Mouse (Mus musculus): ENCODE measurements at regions not wholly inside any gene's neighbourhood (a gene's known extent, or its start where the extent isn't known, plus 50 kb on each side); places are given as distances from the start of the nearest gene placed in this dataset.

DNA sequence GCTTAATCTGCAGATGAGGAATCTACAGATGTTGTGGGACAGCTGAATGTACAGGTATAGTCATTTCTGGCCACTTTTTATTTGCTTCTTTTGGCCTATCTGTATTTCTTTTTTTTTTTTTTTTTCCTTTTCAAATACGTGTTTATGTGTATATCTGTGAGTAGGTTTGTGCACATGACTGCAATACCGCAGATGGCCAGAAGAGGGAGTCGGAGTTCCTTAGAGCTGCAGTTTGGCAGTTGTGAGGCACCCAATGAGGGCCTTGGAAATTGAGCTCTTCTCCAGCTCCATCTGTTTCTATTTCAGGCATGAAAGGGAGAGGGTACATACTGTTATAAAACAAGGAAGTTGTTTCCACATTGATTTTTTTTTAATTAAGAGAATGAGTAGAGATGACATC is 137.2 kb upstream of the Smim23 start:
- no peak overlapping the region for H3K4me3 ChIP-seq (ENCODE audit: low read depth, low read length)
- ATAC-seq (replicated peaks; ENCODE audit: low FRiP score) (no peak), DNase-seq (ENCODE audit: low spot score) (peak; percentile 64)
- H3K4me1 ChIP-seq (replicated peaks; ENCODE audit: control insufficient read depth, insufficient read depth, low read length): peaks cover 6% of the 10 kb centered on the region; the same call in 1 of the 2 replicates
- H3K27me3 ChIP-seq (ENCODE audit: control insufficient read depth, insufficient read depth, low read length): peaks cover 27% of the 10 kb centered on the region
- H3K9me3 ChIP-seq (ENCODE audit: control insufficient read depth, low read length): peaks cover 5% of the 10 kb centered on the region; the same call in 1 of the 2 replicates
- H3K36me3 ChIP-seq (ENCODE audit: control insufficient read depth, insufficient read depth, low read length): no peaks in the 10 kb centered on the region
- no peak overlapping the region for H3K9ac ChIP-seq (ENCODE audit: low read length)
- H3K4me2 ChIP-seq (ENCODE audit: low read depth, low read length, severe bottlenecking): no peak overlapping the region
- no peak overlapping the region for H3K27ac ChIP-seq (ENCODE audit: low read depth, low read length)
- 86% methylated on average over 3 of the region's 3 CpGs for WGBS

GRCm38 (mm10) chr11:32958961-32959360 is 134.6 kb upstream of the Smim23 start:
- Histone ChIP-seq H3K9me3 (ENCODE audit: control insufficient read depth, low read length) (peaks cover 5% of the 10 kb centered on the region; the same call in 1 of the 2 replicates), H3K27me3 (ENCODE audit: control insufficient read depth, insufficient read depth, low read length) (peaks cover 19% of the 10 kb centered on the region), H3K4me3 (ENCODE audit: low read depth, low read length) (no peak overlapping the region), H3K9ac (ENCODE audit: low read length) (no peak overlapping the region), H3K36me3 (ENCODE audit: control insufficient read depth, insufficient read depth, low read length) (no peaks in the 10 kb centered on the region), H3K27ac (ENCODE audit: low read depth, low read length) (no peak overlapping the region), H3K4me1 (replicated peaks; ENCODE audit: control insufficient read depth, insufficient read depth, low read length) (peaks cover 5% of the 10 kb centered on the region; the same call in 1 of the 2 replicates), H3K4me2 (ENCODE audit: low read depth, low read length, severe bottlenecking) (no peak overlapping the region)
- WGBS: 79% methylated on average over 5 of the region's 5 CpGs
- ATAC-seq (replicated peaks; ENCODE audit: low FRiP score): no peak
- no peak for DNase-seq (ENCODE audit: low spot score)

- DNase-seq (ENCODE audit: low spot score) (peak; percentile 53), ATAC-seq (replicated peaks; ENCODE audit: low FRiP score) (no peak)
- H3K36me3 ChIP-seq (ENCODE audit: control insufficient read depth, insufficient read depth, low read length): no peaks in the 10 kb centered on the region
- H3K9me3 ChIP-seq (ENCODE audit: control insufficient read depth, low read length): peaks cover 4% of the 10 kb centered on the region; the same call in 1 of the 2 replicates
- H3K4me2 ChIP-seq (ENCODE audit: low read depth, low read length, severe bottlenecking): no peak overlapping the region
- no peak overlapping the region for H3K27ac ChIP-seq (ENCODE audit: low read depth, low read length)
- no peaks in the 10 kb centered on the region for H3K4me1 ChIP-seq (replicated peaks; ENCODE audit: control insufficient read depth, insufficient read depth, low read length)
- no peak overlapping the region for H3K9ac ChIP-seq (ENCODE audit: low read length)
- peaks cover 13% of the 10 kb centered on the region for H3K27me3 ChIP-seq (ENCODE audit: control insufficient read depth, insufficient read depth, low read length)
- H3K4me3 ChIP-seq (ENCODE audit: low read depth, low read length): no peak overlapping the region
- 37% methylated on average over 7 of the region's 7 CpGs for WGBS
Measured at GRCm38 (mm10) chr11:32956993-32957392, 132.6 kb upstream of the Smim23 start.

DNA sequence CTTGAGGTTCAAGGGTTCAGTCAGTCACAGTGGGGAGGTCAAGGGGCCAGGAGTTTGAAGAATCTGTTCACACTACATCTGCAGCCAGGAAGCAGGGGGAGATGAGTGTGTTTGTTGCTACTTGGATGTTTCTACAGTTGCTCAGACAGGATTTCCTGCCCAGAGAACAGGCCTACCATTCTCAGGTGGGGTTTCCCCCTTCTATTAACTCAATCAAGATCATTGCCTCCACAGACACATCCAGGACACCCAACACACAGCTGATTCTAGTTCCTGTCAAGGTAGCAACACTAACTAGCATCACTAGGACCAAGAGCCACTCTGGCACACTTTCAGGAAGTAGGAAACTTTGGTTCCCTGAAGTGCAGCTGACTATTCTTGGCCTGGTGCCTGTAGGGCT is 127.9 kb upstream of the Smim23 start:
- Histone ChIP-seq H3K27me3 (ENCODE audit: control insufficient read depth, insufficient read depth, low read length) (no peaks in the 10 kb centered on the region), H3K4me1 (replicated peaks; ENCODE audit: control insufficient read depth, insufficient read depth, low read length) (no peaks in the 10 kb centered on the region), H3K27ac (ENCODE audit: low read depth, low read length) (no peak overlapping the region), H3K9me3 (ENCODE audit: control insufficient read depth, low read length) (no peaks in the 10 kb centered on the region), H3K36me3 (ENCODE audit: control insufficient read depth, insufficient read depth, low read length) (no peaks in the 10 kb centered on the region), H3K9ac (ENCODE audit: low read length) (no peak overlapping the region), H3K4me3 (ENCODE audit: low read depth, low read length) (no peak overlapping the region), H3K4me2 (ENCODE audit: low read depth, low read length, severe bottlenecking) (no peak overlapping the region)
- no peak for ATAC-seq (replicated peaks; ENCODE audit: low FRiP score)
- no peak for DNase-seq (ENCODE audit: low spot score)

- Histone ChIP-seq H3K4me3 (ENCODE audit: low read depth, low read length) (no peak overlapping the region), H3K4me2 (ENCODE audit: low read depth, low read length, severe bottlenecking) (no peak overlapping the region), H3K36me3 (ENCODE audit: control insufficient read depth, insufficient read depth, low read length) (no peaks in the 10 kb centered on the region), H3K4me1 (replicated peaks; ENCODE audit: control insufficient read depth, insufficient read depth, low read length) (no peaks in the 10 kb centered on the region), H3K27me3 (ENCODE audit: control insufficient read depth, insufficient read depth, low read length) (no peaks in the 10 kb centered on the region), H3K9me3 (ENCODE audit: control insufficient read depth, low read length) (no peaks in the 10 kb centered on the region), H3K27ac (ENCODE audit: low read depth, low read length) (no peak overlapping the region), H3K9ac (ENCODE audit: low read length) (no peak overlapping the region)
- ATAC-seq (replicated peaks; ENCODE audit: low FRiP score): no peak
- WGBS: 81% methylated on average over 4 of the region's 4 CpGs
- DNase-seq (ENCODE audit: low spot score): no peak
Measured at GRCm38 (mm10) chr11:32948132-32948531, 123.7 kb upstream of the Smim23 start.

DNA sequence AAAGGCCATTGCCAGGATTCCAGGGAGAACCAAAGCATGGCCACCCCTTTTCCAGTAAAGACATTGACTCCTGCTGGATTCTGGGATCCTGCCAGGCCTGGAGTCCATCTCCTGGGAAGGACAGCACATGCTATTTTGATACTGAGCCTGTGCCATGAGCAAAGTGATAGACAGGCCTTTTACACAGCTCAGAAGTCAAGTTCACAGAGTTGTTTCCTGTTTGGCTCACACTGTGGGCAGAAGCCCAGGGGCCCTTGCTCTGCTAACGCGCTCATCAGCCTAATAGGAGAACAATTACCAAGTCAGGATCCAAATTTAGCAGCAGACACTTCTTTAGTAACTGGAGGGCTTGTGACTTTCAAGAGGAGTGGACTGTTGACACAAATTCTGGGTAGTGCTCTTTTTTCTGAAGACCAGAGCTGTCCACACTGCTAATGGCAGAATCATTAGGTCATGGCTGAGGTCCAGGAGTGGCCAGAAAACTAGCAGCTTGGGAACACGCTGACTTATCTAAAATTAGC is 122.1 kb upstream of the Smim23 start:
- DNase-seq (ENCODE audit: low spot score): no peak
- no peaks in the 10 kb centered on the region for H3K27me3 ChIP-seq (ENCODE audit: control insufficient read depth, insufficient read depth, low read length)
- no peaks in the 10 kb centered on the region for H3K9me3 ChIP-seq (ENCODE audit: control insufficient read depth, low read length)
- no peaks in the 10 kb centered on the region for H3K4me1 ChIP-seq (replicated peaks; ENCODE audit: control insufficient read depth, insufficient read depth, low read length)
- 74% methylated on average over 3 of the region's 3 CpGs for WGBS
- H3K9ac ChIP-seq (ENCODE audit: low read length): no peak overlapping the region
- no peak overlapping the region for H3K27ac ChIP-seq (ENCODE audit: low read depth, low read length)
- H3K4me3 ChIP-seq (ENCODE audit: low read depth, low read length): no peak overlapping the region
- H3K4me2 ChIP-seq (ENCODE audit: low read depth, low read length, severe bottlenecking): no peak overlapping the region
- no peak for ATAC-seq (replicated peaks; ENCODE audit: low FRiP score)
- H3K36me3 ChIP-seq (ENCODE audit: control insufficient read depth, insufficient read depth, low read length): no peaks in the 10 kb centered on the region

GRCm38 (mm10) chr11:32945071-32945470 is 120.7 kb upstream of the Smim23 start:
- H3K4me1 ChIP-seq (replicated peaks; ENCODE audit: control insufficient read depth, insufficient read depth, low read length): no peaks in the 10 kb centered on the region
- H3K4me2 ChIP-seq (ENCODE audit: low read depth, low read length, severe bottlenecking): no peak overlapping the region
- no peaks in the 10 kb centered on the region for H3K36me3 ChIP-seq (ENCODE audit: control insufficient read depth, insufficient read depth, low read length)
- DNase-seq (ENCODE audit: low spot score): no peak
- H3K9me3 ChIP-seq (ENCODE audit: control insufficient read depth, low read length): no peaks in the 10 kb centered on the region
- no peak overlapping the region for H3K27ac ChIP-seq (ENCODE audit: low read depth, low read length)
- H3K4me3 ChIP-seq (ENCODE audit: low read depth, low read length): no peak overlapping the region
- WGBS: 82% methylated on average over 2 of the region's 2 CpGs
- ATAC-seq (replicated peaks; ENCODE audit: low FRiP score): no peak
- H3K9ac ChIP-seq (ENCODE audit: low read length): no peak overlapping the region
- no peaks in the 10 kb centered on the region for H3K27me3 ChIP-seq (ENCODE audit: control insufficient read depth, insufficient read depth, low read length)

DNA sequence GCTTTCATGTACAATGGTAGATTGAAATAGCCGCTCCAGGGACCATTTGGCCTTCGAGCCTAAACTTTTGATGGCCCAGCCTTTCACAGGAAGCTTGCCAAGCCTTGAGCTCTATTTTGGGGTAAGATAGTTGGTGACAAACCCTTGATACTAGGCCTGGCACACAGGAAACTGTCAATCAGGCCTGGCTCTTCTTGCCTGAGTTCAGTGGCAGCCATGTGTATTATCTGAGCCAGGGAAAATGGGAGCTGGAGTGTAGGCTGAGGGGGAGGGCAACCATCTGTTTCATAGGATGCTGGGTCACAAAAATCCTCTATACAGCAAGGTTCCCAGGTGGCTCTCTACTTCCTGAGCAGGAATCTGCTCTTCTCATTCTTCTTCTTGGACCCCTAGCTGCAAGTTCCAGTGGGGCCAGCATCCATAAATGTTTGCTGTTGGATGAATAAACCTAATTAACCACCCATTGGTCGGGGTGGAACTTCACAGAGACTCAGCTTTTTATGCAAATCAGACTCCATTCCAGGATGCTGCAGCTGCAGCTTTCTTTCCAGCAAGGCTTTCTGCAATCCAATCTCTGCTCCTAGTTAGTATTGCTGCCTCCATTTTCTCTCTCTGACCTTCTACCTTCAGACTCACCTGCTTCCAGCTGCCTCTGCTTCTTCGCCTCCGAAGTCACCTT is 117.1 kb upstream of the Smim23 start:
- no peaks in the 10 kb centered on the region for H3K4me1 ChIP-seq (replicated peaks; ENCODE audit: control insufficient read depth, insufficient read depth, low read length)
- H3K4me3 ChIP-seq (ENCODE audit: low read depth, low read length): no peak overlapping the region
- WGBS: 72% methylated on average over 5 of the region's 5 CpGs
- DNase-seq (ENCODE audit: low spot score) (no peak), ATAC-seq (replicated peaks; ENCODE audit: low FRiP score) (no peak)
- no peaks in the 10 kb centered on the region for H3K36me3 ChIP-seq (ENCODE audit: control insufficient read depth, insufficient read depth, low read length)
- no peaks in the 10 kb centered on the region for H3K27me3 ChIP-seq (ENCODE audit: control insufficient read depth, insufficient read depth, low read length)
- no peak overlapping the region for H3K9ac ChIP-seq (ENCODE audit: low read length)
- no peak overlapping the region for H3K4me2 ChIP-seq (ENCODE audit: low read depth, low read length, severe bottlenecking)
- no peaks in the 10 kb centered on the region for H3K9me3 ChIP-seq (ENCODE audit: control insufficient read depth, low read length)
- H3K27ac ChIP-seq (ENCODE audit: low read depth, low read length): no peak overlapping the region

DNA sequence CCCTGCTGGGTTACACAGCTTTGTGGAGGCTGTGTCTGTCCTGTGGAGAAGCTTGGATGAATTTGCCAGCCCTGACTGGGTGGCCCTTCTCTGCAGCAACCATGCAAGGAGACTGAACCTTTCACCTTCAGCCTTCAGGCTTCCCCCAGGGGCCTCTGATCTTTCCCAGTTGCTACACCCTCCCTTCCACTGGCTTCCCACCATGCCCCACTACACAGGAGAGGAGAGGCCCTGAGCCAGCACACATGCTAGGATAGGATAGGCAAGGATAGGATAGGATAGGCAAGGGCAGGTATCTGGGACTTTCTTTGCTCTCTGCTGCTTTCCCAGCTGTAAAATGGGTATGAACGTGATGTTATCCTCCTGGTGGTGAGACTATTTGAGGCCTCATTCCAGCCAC is 114.7 kb upstream of the Smim23 start:
- Histone ChIP-seq H3K4me3 (ENCODE audit: low read depth, low read length) (no peak overlapping the region), H3K4me1 (replicated peaks; ENCODE audit: control insufficient read depth, insufficient read depth, low read length) (no peaks in the 10 kb centered on the region), H3K27ac (ENCODE audit: low read depth, low read length) (no peak overlapping the region), H3K4me2 (ENCODE audit: low read depth, low read length, severe bottlenecking) (no peak overlapping the region), H3K9ac (ENCODE audit: low read length) (no peak overlapping the region), H3K9me3 (ENCODE audit: control insufficient read depth, low read length) (no peaks in the 10 kb centered on the region), H3K36me3 (ENCODE audit: control insufficient read depth, insufficient read depth, low read length) (no peaks in the 10 kb centered on the region), H3K27me3 (ENCODE audit: control insufficient read depth, insufficient read depth, low read length) (no peaks in the 10 kb centered on the region)
- 91% methylated on average over 1 of the region's 1 CpGs for WGBS
- no peak for DNase-seq (ENCODE audit: low spot score)
- no peak for ATAC-seq (replicated peaks; ENCODE audit: low FRiP score)
